Mouse (Mus musculus) small intestine, adult 2 months (tissue): ENCODE results near the gene Zfp553.

ENCODE experiments used
- CTCF ChIP-seq: fragments of 200-500 bp; IDR thresholded peaks from 2 replicates; pipeline ENCODE4 v1.5.1; 2012; ENCODE audit warnings: low read depth, mild to moderate bottlenecking, control low read depth, inconsistent platforms, low read length, moderate library complexity, mixed read lengths; ENCODE audit not compliant: insufficient replicate concordance, insufficient read length; ENCODE audit errors: extremely low read depth
- POLR2A ChIP-seq: fragments of 200-500 bp; IDR thresholded peaks from 2 replicates; pipeline ENCODE4 v1.6.1; 2012; ENCODE audit warnings: low read depth, mild to moderate bottlenecking, control low read depth, inconsistent platforms, low read length, moderate library complexity

DNA sequence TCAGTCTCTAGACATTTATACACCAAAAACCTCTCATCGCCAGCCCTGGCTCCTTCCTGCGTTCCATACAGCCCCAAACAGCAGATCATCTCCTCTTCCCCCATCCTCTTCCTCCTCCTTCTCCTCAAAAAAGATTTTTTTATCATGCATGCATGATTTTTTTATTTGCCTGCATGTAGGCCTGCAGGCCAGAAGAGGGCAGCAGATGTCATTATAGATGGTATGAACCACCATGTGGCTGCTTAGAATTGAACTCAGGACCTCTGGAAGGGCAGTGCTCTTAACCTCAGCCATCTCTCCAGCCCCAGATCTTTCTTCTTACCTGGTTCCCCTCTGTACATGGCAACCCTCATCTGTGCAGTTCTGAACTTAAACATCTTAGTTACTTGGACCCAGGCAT lies 19.6 kb downstream of the Zfp553 start:
- peak; percentile 50; the same call in 1 of the 2 replicates for TF ChIP-seq CTCF
- no peak for TF ChIP-seq POLR2A
